Mouse (Mus musculus) heart, postnatal 25 days (tissue): ENCODE results near the gene Auts2. TPM values are rescaled to one million over a fixed set of nuclear protein-coding genes. Genes with fewer than 3 reads are reported as not detected.

Experiments used
- DNase-seq: peaks from one replicate; pipeline ENCODE4 v3.0.0; 2022; ENCODE audit warnings: low spot score
- intact Hi-C: fragments of 180-260 bp; cut with DNase I; formaldehyde crosslinking; loops from one replicate; pipeline ENCODE4 v1.15.1; 2025
- total RNA-seq, 2 experiments: library from RNA; stranded (reverse); gene quantifications; 2 replicates each; pipeline ENCODE4 v1.2.3; 2021

Gene Auts2
- total RNA-seq, 2 experiments from 2014 or later = 33.6 to 43.8 TPM

- intact Hi-C loops = no loop called here
- DNase-seq = no peak
These were observed 134.1 kb downstream of the Auts2 start for GRCm38 (mm10) chr5:132408892-132409575.

- no peak for DNase-seq
- intact Hi-C loops = no loop called here
These were observed 142.6 kb downstream of the Auts2 start for GRCm38 (mm10) chr5:132400556-132400955.

DNA sequence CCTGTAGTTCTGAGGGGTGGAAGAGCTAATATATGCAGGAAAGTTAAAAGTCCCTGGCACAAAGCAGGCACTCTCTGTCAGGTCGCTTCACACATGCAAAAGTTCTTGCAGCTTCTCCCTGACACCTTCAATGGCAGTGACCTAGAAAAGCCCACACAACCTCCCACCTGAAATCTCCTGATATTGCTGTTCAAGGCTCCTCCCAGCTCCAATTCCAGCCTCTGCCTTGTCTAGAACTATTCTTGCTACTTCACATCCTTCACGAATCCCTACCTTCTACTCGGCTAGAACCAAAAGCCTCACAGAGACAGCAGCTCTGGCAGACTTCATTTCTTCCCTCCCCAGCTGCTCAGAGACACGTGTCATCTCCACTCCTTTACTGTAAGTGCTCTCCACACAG lies 143.7 kb downstream of the Auts2 start:
- intact Hi-C loops = no loop called here
- no peak for DNase-seq

- no peak for DNase-seq
- intact Hi-C loops = no loop called here
These were observed 147.2 kb downstream of the Auts2 start for GRCm38 (mm10) chr5:132395922-132396321.

GRCm38 (mm10) chr5:132394800-132395575 lies 148.2 kb downstream of the Auts2 start:
- intact Hi-C loops = no loop called here
- DNase-seq = no peak

DNA sequence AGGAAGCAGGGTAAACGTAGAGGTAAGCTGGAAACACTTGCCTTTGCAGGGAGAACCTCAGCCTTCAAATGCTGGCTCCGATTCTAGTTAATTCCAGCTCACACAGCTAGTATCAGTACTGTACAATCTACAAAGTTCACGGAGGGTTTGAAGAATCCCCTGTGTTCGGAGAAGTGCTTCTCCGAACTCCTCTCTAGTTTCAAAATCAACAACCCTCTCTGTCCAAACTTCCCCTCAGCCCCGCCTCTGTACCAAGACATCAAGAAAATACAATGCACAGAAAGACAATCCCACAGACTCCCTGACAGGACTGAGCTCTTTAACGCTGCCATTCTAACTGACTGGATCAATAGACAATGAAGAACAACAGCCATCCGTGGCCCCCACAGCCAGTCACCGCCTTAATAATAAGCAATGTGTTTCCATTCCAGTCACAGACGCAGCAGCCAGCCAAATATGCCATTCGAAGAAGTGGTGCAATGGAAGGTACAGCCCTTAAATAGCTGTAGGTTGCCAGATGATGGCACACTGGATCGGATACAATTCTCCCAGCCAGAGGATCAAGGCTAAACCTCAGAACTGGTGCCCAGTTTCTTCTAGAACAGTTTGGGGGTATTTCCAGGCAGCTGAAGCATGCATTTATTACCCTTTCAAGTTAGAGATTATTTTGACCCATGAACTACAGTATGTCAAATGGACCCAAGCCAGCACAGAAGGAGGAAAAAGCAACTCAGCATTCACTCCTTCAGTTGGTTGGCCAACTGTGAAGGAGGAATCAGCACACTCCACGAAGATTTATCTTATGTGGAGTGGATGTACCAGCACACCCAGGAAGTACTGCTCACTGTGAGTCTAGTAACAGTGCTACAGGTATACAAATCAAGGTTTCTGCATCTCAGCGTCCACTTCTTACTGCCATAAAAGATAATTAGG lies 151.0 kb downstream of the Auts2 start:
- DNase-seq = no peak
- intact Hi-C loops = no loop called here

GRCm38 (mm10) chr5:132388746-132389145 lies 154.4 kb downstream of the Auts2 start:
- intact Hi-C loops = no loop called here
- DNase-seq = no peak

- no peak for DNase-seq
- intact Hi-C loops = no loop called here
These were observed 157.8 kb downstream of the Auts2 start for GRCm38 (mm10) chr5:132385244-132385855.

DNA sequence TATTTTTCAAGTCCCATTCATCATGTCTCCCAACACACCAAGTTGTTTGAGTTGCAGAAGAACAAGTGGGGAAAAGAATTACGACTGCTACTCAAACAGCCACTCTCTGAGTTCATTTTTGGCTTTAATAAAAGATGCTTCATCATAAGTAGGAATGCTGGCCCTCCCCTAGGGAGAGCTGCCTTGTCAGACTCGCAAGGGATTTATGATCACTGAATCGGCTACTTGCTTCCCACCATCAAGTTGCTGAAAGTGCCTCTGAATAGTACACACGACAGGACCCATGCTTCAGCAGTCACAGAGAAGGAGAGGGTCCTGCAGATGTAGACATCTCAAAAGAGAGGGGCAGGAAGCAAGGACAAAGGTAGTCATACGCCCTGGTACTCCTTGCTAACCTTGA lies 162.9 kb downstream of the Auts2 start:
- no peak for DNase-seq
- intact Hi-C loops = no loop called here

DNA sequence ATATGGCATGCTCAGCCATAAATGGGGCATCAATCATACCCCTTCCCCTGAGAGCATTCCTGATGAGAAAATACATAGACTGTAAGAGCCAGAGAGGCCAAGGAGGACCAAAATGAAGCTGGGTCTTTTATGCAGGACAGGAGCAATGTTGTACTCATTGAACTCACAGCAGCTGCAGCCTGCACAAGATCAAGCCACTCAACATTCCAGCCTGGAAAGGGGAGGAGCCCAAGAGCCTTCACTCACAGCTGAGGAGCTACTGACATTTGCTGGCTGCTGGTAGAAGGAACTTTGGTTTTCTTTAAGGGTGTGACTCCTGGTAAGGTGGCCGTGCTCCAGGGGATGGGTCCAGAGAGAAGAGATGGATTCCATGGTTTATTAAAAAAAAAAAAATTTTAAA lies 164.2 kb downstream of the Auts2 start:
- intact Hi-C loops = no loop called here
- DNase-seq = no peak

DNA sequence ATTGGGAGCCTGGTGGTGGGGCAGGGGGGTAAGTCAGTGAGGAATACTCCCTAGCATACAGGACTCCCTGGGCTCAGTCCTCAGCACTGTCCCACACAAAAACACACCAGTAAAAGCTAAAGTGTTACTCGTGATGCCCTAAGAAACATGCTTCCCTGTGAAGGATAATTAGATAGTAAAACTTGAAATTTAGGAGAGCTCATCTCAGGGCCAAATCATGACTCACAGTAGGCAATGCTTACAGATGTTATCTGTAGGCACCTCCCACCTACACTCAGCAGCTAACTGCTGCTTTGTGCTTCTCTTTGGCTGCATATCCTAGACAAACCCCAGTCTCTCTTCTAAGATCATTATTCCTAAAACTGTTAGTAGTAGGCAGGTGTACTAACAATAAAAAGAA lies 168.0 kb downstream of the Auts2 start:
- no peak for DNase-seq
- intact Hi-C loops = no loop called here

GRCm38 (mm10) chr5:132373471-132374075 lies 169.6 kb downstream of the Auts2 start:
- intact Hi-C loops = no loop called here
- no peak for DNase-seq

- DNase-seq = no peak
- intact Hi-C loops = no loop called here
These were observed 170.5 kb downstream of the Auts2 start for GRCm38 (mm10) chr5:132372605-132373004.

- intact Hi-C loops = no loop called here
These were observed 174.5 kb downstream of the Auts2 start for GRCm38 (mm10) chr5:132368678-132369088.

DNA sequence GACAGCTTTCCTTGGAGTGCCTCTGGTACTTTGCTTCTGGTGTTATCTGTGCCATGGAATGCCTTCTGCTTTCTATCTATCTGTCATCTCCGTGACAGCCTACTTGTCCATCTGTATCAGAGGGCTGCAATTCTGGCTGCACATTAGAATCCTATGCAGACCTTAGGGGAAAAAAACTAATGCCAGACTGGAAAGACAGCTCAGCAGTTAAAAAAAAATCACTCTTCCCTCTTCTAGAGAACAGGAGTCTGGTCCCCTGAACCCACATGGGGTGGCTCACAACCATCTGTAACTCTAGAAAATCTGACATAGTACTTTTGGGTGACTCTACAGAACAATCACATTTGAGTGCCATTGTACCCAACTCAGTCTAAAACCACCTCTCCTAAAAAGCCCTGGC lies 181.9 kb downstream of the Auts2 start:
- intact Hi-C loops = no loop called here

More at GRCm38 (mm10) chr5:132368678-132369088, 174.5 kb downstream of the Auts2 start:
- peak; percentile 7 for DNase-seq

GRCm38 (mm10) chr5:132357726-132358125 lies 185.4 kb downstream of the Auts2 start:
- intact Hi-C loops = no loop called here
- no peak for DNase-seq

More for the DNA sequence above, 181.9 kb downstream of the Auts2 start:
- DNase-seq = no peak

DNA sequence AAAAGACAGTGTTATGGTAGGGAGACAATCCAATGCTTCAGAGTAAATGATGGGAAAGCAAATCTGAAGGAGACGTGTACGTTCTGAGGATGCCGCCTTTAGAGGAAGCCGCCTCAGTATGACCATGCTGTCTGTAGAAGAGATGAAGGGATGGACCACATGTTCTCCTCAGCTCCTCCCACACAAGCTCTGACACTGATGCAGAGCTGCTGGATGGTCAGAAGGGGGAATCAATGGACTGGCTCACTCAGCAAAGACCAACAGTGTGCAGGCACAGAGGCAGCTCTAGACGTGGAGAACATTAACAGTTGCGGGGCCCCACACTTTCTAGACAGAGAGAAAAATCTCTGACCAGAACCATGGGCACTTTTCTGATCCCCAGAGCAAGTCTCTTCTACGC lies 187.2 kb downstream of the Auts2 start:
- DNase-seq = no peak
- intact Hi-C loops = no loop called here

DNA sequence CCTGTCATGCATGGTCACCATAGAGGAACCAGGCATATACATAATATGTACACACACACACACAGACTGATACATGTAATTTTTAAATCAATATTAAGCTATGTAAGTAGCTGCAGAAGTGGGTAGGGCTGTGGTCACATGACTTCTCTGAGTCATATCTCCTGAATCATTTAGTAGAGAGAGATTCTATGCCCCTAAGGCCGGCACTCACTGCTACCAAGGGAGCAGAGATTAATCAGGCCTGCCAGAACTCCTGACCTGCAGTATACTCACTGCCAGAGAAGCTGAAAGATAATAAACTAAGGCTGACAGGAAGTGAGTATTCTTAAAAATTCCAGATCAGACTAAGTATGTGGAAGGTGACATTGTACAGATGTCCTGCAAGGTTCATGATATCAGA lies 190.7 kb downstream of the Auts2 start:
- no peak for DNase-seq
- intact Hi-C loops = no loop called here

DNA sequence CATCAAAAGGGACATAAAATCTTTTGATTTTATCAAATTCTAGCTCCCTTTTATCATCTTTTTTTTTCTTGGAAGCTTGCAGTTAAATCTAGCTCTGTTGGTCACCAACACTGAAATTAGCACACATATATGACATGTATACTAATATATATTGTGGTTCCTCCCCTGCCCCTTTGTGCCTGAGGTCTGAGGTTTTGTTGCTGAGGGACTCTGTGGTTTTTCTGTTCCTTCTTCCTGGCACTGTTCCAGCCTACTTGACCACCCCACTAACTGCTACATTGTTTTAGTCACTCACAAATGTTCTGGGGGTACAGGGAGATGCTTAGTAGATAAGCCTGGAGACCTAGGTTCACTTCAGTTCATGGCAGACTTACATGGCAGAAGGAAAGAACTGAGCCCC lies 192.0 kb downstream of the Auts2 start:
- intact Hi-C loops = no loop called here
- DNase-seq = no peak

- no peak for DNase-seq
- intact Hi-C loops = no loop called here
These were observed 201.8 kb downstream of the Auts2 start for GRCm38 (mm10) chr5:132341315-132341714.
